Mouse (Mus musculus) CH12.LX (cell line): ENCODE measurements around the gene Bspry. TPM values are rescaled to one million over a fixed set of nuclear protein-coding genes. Genes with fewer than 3 reads are reported as not detected.
"Not testable (repeated sequence)": the region's sequence is repeated elsewhere in the genome, so short reads cannot be mapped to it uniquely, and the experiment has no call there.

ENCODE experiments used
- DNase-seq: peaks from one replicate; pipeline ENCODE4 v3.0.0-alpha.2; 2013; ENCODE audit errors: extremely low read depth
- H3K27ac ChIP-seq: 2 replicates; pipeline ENCODE4 v1.5.1; 2012; ENCODE audit warnings: low read depth, mild to moderate bottlenecking, control low read depth, moderate library complexity; ENCODE audit not compliant: insufficient read depth
- H3K27me3 ChIP-seq: replicated peaks from 2 replicates; pipeline ENCODE3; 2012; ENCODE audit warnings: inconsistent platforms
- H3K36me3 ChIP-seq, 2 experiments: replicated peaks in 1 of 2; 2 replicates each; pipeline versions ENCODE3 to v1.6.1; 2012; ENCODE audit warnings: inconsistent platforms in 1 of 2, low read length in 1 of 2, mild to moderate bottlenecking in 1 of 2, mixed read lengths in 1 of 2, moderate library complexity in 1 of 2; ENCODE audit not compliant: control insufficient read depth in 1 of 2, insufficient read depth in 1 of 2
- H3K4me1 ChIP-seq, 2 experiments: 2 replicates each; pipeline ENCODE4 v1.6.1; 2012; ENCODE audit warnings: inconsistent platforms in 1 of 2, moderate library complexity in 1 of 2; ENCODE audit not compliant: insufficient read depth in 2 of 2, control insufficient read depth in 1 of 2
- H3K4me2 ChIP-seq: 2 replicates; pipeline ENCODE4 v1.6.1; 2012; ENCODE audit warnings: low read depth, mild to moderate bottlenecking, control low read depth; ENCODE audit not compliant: poor library complexity, insufficient read depth, severe bottlenecking
- H3K4me3 ChIP-seq, 3 experiments: fragments of 150-350 bp in 1 of 3; sonication (generic) in 1 of 3; replicated peaks in 1 of 3; 2 replicates each; pipeline versions ENCODE3 to v1.5.1; 2011 to 2012; ENCODE audit warnings: low read depth in 2 of 3, low read length in 2 of 3, mild to moderate bottlenecking in 2 of 3, moderate library complexity in 2 of 3, control low read depth in 1 of 3, improper control_type of control experiment in 1 of 3, inconsistent platforms in 1 of 3, mixed read lengths in 1 of 3; ENCODE audit not compliant: poor library complexity in 1 of 3
- H3K79me2 ChIP-seq: replicated peaks from 2 replicates; pipeline ENCODE4 v1.6.1; 2012; ENCODE audit warnings: mild to moderate bottlenecking, moderate library complexity; ENCODE audit not compliant: control insufficient read depth, poor library complexity, insufficient read depth, severe bottlenecking; ENCODE audit errors: extremely low read depth
- H3K9ac ChIP-seq: 2 replicates; pipeline ENCODE4 v1.6.1; 2012; ENCODE audit warnings: low read depth, mild to moderate bottlenecking, control low read depth, moderate library complexity; ENCODE audit not compliant: insufficient read depth
- H3K9me3 ChIP-seq: replicated peaks from 2 replicates; pipeline ENCODE3; 2012; ENCODE audit warnings: low read length, inconsistent platforms, mixed read lengths
- CHD2 ChIP-seq: IDR thresholded peaks from 2 replicates; pipeline ENCODE4 v1.6.1; 2011; ENCODE audit warnings: low read length, improper control_type of control experiment
- CTCF ChIP-seq, 2 experiments: IDR thresholded peaks in 1 of 2; conservative IDR thresholded peaks in 1 of 2; 2 replicates each; pipeline ENCODE4 v1.5.1; 2011 to 2012; ENCODE audit warnings: low read depth in 2 of 2, low read length in 2 of 2, improper control_type of control experiment in 1 of 2, inconsistent platforms in 1 of 2, mild to moderate bottlenecking in 1 of 2, moderate library complexity in 1 of 2
- MEF2A ChIP-seq: IDR thresholded peaks from 2 replicates; pipeline ENCODE4 v1.6.1; 2014; ENCODE audit warnings: low read depth, mild to moderate bottlenecking, inconsistent platforms, low read length, improper control_type of control experiment, borderline replicate concordance
- NELFE ChIP-seq: IDR thresholded peaks from 2 replicates; pipeline ENCODE4 v1.6.1; 2011; ENCODE audit warnings: low read depth, low read length, improper control_type of control experiment
- ZMIZ1 ChIP-seq: IDR thresholded peaks from 2 replicates; pipeline ENCODE4 v1.6.1; 2012; ENCODE audit warnings: low read depth, mild to moderate bottlenecking, inconsistent platforms, low read length, improper control_type of control experiment
- dilution Hi-C: fragments of 300-500 bp; cut with MboI; formaldehyde crosslinking; loops from 2 replicates; pipeline ENCODE4 v1.14.3; 2020; ENCODE audit warnings: low sequenced_read_pairs; ENCODE audit not compliant: extremely low pct_unique_long_range_greater_than_20kb, extremely low pct_ligation_motif_present
- in situ Hi-C: fragments of 300-500 bp; cut with MboI; formaldehyde crosslinking; loops from 3 replicates; pipeline ENCODE4 v1.14.3; 2019; ENCODE audit warnings: low sequenced_read_pairs, low pct_ligation_motif_present, low pct_unique_long_range_greater_than_20kb, mixed read lengths
- polyA plus RNA-seq: library from polyadenylated mRNA; unstranded; fragments of >175 nt; gene quantifications from 2 replicates; pipeline ENCODE4 v1.2.1, GENCODE M21; 2012; ENCODE audit warnings: low read depth; ENCODE audit not compliant: insufficient read length
- total RNA-seq, 2 experiments: library from RNA; depleted of rRNA; stranded (reverse); fragments of 300-350 nt in 1 of 2; fragments of >200 nt in 1 of 2; gene quantifications; 2 replicates each; pipeline ENCODE4 v1.2.3; 2012 to 2014

Bspry gene
- total and polyA plus RNA-seq, 3 experiments: 0.86 to 1.2 (median 1.1) TPM

- Histone ChIP-seq H3K27me3 (no peaks in the 10 kb centered on the region), H3K79me2 (no peaks in the 10 kb centered on the region), H3K9ac (no peak overlapping the region), H3K4me3 (no peak overlapping the region), H3K27ac (no peak overlapping the region), H3K4me1 (peaks cover 11 to 33% of the 10 kb centered on the region in 2 experiments), H3K4me2 (no peak overlapping the region), H3K9me3 (no peaks in the 10 kb centered on the region), H3K36me3 (no peaks in the 10 kb centered on the region)
- dilution Hi-C loops (no loop called here), in situ Hi-C loops (no loop called here)
- TF ChIP-seq ZMIZ1: no peak
- no peak for TF ChIP-seq CTCF (conservative IDR thresholded peaks at IDR 0.05 in 1 of 2, IDR thresholded peaks at IDR 0.05 in 1 of 2; ENCODE audit: low read depth in 2 of 2, low read length in 2 of 2)
- no peak for TF ChIP-seq CHD2
- TF ChIP-seq NELFE: no peak
- DNase-seq: no peak
Measured at GRCm38 (mm10) chr4:62475793-62476192, 4.1 kb upstream of the Bspry start.

DNA sequence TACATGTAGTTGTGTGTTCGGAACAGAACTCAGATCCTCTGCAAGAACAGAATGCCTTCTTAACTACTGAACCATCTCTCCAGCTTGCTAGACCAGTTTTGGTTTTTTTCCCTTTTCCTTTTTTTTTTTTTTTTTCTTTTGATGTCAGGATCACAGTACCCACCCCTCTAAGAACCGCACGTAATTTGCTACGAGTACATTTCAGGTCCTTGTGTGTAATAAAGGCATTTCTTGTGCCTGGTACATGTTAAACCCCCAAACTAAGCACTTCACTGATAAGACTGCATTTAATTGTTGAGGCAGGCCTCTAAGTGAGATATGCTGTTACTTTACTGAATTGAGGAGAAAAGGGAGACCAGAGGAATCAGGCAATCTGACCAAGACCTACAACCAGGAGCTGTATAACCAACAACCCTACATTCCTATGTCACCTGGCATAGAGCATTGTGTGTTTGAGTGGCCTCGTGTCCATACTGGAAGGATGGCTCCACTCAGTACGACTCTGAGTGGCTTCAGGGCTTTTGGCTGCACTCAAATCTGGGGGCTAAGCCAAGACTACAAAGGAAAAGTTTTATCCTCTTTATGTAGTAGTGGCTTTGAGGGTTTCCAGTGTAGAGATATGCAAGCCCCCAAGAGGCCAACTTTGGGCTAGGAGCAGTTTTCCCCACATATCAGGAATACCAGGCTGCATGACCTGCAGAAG, 2.2 kb upstream of the Bspry start:
- Histone ChIP-seq H3K9me3 (no peaks in the 10 kb centered on the region), H3K4me1 (peaks cover 14 to 52% of the 10 kb centered on the region in 2 experiments), H3K4me3 (no peak overlapping the region), H3K36me3 (no peaks in the 10 kb centered on the region), H3K4me2 (no peak overlapping the region), H3K9ac (no peak overlapping the region), H3K27me3 (no peaks in the 10 kb centered on the region), H3K79me2 (no peaks in the 10 kb centered on the region), H3K27ac (no peak overlapping the region)
- dilution Hi-C loops: no loop called here
- in situ Hi-C loops: no loop called here
- DNase-seq: no peak
- TF ChIP-seq MEF2A: no peak
- no peak for TF ChIP-seq NELFE

- H3K36me3 ChIP-seq, H3K27me3 ChIP-seq, H3K9ac ChIP-seq, H3K9me3 ChIP-seq, H3K4me2 ChIP-seq, DNase-seq, in situ Hi-C loops, H3K27ac ChIP-seq, dilution Hi-C loops, H3K79me2 ChIP-seq, H3K4me3 ChIP-seq: not testable (repeated sequence)
- H3K4me1 ChIP-seq: peaks cover 14 to 60% of the 10 kb centered on the region in 2 experiments
- TF ChIP-seq CTCF (conservative IDR thresholded peaks at IDR 0.05 in 1 of 2, IDR thresholded peaks at IDR 0.05 in 1 of 2; ENCODE audit: low read depth in 2 of 2, low read length in 2 of 2): peak in 1 of 2 experiments; percentile 40; a peak in 2 of 4 replicates
Measured at GRCm38 (mm10) chr4:62479593-62479936, 288 bp upstream of the Bspry start.
